Mouse (Mus musculus): ENCODE results near the gene Cenpi.
A peak's percentile ranks its signal among the peaks of the same experiment; 100 is the strongest.
"Not testable (repeated sequence)": the region's sequence is repeated elsewhere in the genome, so short reads cannot be mapped to it uniquely, and the experiment has no call there.

Cenpi gene

DNA sequence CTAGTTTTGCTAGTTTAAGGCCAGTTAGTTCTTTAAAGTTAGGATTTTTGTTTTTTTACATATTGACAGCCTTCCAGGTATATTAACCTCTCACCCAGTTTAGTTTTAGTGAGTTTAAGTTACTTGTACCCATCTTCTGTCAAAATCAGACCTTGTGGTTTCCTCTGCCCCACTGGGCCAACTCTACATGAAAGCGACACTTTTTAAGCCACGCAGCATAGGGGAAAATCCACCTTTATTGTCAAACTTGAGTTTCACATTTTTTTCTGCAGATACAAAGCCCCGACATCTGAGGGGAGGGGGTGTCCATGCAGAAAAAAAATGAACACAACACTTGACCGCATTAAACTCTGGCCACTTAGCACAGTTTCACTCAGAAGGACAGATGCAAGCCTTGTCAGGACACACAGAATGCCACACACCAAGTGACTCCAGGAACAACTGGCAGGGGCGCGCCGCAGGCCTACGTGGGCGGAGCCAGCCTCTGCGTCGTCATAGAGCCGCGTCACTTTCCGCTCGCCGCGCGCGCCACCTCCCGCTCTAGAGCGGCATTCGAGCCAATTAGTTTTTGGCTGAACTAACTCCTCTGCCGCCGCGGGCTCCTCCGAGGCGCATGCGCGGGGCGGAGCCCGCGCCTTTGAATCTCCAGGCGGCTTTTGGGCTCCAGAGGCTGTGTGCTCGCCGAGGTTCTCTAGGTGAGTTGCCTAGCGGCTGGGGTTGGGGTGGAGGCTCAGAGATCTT lies at the start of gene Cenpi:
Cenpi (plus strand) TSS at position 551 of the 741 bp plus-strand sequence.
- peak; percentile 83 to 87 for DNase-seq

DNA sequence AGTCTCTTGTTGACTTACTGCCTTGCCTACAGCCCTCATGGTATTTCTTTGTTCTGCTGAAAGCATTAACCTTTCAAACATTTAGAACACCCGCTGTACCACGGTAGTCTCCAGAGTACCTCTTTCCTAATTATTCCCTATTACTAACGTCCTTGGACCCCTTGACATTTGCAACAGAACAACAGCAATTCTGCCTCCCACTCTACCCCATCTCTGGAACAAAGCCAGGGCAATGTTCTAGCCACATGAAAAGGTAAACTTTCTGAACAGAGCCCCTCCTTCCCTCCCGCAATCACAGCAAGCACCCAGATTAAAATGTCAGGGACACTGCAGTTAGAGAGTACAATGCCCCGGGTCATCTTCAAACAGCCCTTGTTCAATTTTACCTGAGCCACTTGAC lies 46.7 kb upstream of the Cenpi start:
- DNase-seq = no peak

DNA sequence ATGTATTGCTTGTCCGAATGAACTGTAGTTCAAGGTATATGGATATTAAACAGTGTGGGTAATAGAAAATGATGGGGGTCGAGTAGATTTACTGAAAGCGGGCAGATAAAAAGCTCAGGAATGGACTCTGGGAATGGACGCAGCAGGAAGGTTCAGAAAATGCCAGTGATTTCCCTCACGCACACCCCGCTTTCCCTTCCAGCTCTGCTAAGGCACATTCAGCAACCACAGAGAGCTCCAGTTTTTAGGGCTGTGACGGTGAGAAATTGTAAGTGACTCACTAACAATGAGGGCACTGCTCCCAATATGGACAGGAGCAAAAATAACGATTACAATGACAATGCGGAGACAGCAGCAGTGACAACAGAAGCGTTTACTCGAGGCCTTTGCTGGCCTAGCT lies 45.8 kb upstream of the Cenpi start:
- DNase-seq = no peak

DNA sequence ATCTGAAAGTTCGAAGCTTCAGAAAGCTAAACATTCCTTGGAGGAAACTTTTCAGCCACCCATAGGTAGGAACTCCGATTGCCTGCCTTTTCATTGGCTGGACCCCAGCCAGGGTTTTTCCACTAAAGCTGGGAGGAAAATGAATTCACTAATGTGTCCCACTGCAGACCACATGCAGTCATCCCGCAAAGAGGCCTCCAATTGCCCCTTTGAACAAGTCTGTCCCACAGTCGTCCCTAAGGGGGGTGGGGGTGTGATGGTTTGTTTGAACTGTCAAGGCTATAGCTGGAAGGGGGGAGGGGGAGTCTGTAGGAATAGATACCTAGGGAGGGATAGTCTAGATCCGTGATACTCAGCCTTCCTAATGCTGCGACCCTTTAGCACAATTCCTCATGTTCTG lies 32.2 kb upstream of the Cenpi start:
- peak; percentile 29 to 34 for DNase-seq

DNA sequence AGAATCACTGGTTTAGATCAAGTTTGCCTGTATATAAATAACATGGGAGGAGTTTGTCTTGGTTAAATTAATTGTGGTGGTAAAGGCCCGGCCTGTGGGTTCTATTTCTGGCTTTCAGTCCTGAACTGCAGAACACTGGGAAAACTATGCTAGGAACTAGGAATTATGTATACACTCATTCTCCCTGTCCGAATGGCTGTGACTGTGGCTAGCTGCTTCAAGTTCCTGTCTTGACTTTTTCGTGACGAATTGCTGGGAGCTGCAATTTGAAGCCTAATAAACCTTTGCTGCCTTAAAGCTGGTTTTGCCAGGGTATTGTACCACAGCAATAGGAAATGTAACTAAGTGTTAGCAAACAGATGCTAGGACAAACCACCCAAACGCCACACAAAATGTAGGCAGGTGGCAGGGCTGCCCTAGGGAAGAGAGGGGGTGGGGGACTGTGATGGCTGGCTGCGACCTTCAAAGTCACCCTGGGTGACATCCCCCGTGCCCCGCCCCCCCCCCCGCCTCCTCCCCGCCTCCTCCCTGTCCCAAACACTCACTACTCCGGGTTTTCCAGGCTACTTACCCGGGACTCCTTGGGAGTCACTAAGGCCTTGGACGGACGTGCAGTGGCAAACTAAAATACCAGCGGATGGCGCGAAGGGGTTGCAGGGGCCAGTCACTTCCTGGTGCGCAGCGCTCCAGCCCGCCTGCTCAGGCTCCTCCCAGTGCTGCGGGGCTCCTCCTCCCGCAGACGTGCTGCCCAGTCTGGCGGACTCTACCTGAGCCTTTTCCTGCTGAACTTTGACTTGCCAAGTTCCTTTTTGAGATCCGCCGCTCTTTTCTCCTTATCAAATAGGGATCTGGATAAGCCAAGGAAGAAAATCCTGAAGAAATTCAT lies 31.4 kb upstream of the Cenpi start, which contains the start of gene Trmt2b:
Trmt2b (minus strand) TSS at position 710 of the 886 bp plus-strand sequence.
- peak; percentile 76 to 82 for DNase-seq

DNA sequence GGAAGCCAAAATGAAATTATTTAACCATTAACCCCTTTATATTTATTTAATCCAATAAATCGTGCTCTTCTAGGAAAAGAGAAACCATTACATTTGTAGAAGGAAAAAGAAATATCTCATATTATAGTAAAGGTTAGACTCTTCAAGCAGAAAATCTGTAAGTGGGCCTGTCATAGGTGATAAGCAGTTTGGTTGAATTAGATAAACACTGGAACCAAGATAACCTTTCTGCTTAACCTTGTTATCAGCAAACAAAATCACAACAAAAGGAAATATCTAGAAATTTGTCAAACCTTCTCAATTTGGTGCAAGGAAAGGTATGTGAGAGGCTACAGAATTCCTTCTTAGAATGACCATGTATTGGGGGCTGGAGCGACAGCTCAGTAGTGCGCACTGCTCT lies 27.4 kb upstream of the Cenpi start:
- DNase-seq = no peak

DNA sequence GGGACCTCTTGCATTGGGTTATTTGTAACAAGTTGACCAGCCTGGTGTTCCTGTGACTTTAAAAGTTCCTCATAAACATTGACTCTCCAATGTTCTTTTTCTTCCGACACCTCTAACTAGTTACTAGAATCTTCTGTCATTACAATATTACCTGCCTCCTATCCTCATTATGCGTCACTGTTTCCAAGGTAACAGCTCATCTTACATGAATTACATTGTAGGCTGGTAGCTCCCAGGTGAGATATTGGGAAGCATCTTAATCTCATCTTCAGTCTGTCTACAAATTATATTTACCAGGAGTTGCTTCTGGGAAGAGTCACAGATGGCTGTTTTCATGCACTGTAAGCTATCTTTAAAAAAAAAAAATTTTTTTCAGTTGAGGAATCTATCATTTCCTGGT lies 22.8 kb upstream of the Cenpi start:
- no peak for DNase-seq

DNA sequence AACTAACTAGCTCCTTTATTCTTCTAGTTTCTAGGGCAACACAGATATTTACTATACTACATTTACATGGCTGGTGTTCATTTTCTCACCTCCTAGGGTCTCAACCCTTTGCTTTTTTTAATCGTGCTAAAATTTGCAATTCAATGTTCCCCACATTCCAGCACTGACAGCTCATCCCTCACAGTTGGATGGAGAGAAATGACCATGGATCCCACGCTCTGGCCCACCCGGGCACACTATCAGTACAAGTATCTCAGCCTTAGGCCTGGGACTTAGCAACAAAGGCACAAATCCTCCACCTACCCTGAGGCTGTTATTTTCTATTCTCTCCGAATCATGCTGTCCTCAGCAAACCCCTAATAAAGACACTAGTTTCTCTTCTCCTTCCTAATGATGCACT lies 22.1 kb upstream of the Cenpi start:
- DNase-seq = no peak

DNA sequence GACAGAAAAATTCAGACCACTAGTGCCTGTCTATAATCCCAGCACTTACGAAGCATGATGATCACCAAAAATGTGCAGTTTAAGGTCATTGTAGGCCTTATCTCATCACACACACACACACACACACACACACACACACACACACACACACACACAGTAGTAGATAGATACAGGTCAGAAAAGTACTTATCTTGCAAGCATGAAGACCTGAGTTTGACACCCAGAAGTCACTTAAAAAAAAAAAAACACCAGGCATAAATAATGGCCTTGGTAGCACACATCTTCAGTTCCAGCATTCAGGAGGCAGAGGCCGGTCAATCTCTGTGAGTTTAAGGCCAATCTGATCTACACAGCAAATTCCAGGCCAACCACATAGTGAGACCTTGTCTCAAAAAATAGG lies 20.6 kb upstream of the Cenpi start:
- no peak for DNase-seq

DNA sequence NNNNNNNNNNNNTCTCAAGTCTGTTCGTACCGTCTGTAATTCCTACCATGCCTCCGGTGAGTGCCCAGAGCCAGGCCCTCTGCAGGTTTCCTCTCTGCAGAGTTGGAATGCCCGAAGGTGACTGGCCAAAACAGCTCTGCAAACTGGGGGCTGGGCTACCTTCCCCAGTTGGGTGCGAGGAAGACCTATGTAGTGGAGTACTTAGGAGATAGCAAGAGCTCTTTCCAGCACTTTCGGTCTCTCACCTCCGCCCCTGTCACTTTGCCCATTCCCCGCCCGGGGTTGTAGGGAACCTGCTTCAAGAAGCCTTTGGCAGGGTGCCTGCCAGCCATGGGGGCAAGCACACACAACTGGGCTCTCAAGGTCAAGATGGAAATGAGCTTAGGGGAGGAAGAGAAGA lies 11.6 kb upstream of the Cenpi start:
- peak; percentile 25 to 36 for DNase-seq

DNA sequence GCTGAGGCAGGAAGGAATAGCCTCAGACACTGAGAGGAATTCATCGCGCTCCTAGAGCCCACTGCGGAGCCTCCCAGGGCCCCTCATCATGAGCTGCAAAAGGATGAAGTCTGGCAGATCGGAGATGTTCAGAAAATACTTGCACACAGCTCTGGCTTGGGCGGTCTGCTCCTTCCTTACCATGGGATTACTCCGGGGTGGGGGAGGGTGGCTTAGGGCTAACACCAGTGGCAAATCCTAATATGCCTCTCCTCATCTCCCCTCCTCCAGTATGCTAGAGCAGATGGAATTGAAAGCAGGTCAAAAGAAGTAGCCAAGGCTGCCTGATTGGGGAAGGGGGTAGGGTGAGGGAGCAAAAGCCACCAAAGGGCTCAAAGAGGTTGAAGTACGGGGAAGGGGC lies 11.1 kb upstream of the Cenpi start:
- no peak for DNase-seq

DNA sequence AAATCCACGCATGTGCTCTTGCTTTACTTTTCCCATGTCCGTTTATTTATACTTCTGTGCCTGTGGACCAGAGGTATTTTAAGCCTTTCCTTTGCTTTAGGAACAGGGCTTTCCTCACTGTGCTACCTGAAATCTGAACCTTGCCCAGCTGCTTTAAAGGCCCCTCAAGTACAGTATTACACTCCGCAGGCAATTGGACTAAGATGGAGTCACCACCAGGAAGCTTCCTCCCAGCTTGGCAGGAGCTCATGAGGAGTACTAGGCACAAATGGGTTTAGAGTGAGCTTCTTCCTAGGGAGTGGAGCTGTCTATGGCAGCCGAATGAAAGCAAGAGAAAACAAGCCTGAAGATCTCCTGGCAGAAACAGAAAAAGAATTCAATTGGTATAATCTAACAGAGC lies 10.7 kb upstream of the Cenpi start:
- no peak for DNase-seq

DNA sequence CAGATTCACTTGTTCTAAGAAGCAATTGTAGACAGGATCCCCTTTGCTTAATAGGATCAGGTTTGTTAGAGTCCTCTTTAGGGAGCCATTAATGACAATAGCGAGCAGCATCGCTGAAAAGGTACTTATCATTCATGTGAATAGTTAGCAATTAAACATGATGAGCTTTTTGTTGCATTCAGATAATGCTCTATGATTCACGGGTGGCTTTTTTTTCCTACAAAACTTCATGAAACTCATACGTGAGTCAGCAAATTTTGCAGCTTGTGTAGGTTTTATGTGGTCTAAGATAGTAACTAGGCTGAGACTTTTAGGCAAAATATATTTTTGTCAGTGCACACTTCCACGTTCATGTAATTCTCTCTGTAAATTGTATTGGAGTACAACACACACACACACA lies 7.7 kb upstream of the Cenpi start:
- DNase-seq = no peak

DNA sequence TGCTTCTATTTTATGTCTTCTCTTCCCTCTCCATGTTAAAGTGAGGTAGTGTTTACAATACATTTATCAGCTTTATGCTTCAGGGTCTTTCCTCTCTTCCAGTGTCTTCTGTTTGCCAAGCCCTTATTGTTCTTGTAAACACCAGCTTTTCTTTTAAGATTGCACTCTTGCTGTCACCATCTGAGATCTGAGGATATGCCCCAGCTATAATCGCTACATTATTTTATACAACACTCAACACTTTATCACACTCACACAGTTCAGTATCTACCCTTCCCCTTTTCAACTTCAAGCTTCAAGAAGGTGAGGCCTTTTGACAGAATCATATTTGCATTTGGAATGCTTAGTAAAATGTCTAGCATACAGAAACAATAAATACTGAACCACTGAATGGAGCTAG lies 4.6 kb upstream of the Cenpi start:
- DNase-seq = no peak

DNA sequence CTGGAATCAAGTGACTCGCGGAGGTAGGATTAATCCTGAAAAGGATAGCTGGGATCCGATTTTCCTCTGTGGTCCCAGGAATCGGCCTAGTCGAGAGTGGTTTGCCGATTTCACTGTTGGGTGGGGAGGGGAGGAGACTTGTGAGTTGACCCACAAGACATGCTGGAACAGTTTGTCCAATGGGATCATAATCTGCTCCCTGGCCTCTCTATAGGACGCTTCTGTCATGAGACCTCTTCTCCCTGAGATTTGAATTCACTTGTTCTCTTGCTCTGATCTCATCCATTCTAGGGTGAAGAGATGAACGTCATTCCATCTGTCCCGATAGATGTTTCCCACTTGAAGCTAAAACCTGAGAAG lies 371 bp downstream of the Cenpi start:
- DNase-seq = no peak

DNA sequence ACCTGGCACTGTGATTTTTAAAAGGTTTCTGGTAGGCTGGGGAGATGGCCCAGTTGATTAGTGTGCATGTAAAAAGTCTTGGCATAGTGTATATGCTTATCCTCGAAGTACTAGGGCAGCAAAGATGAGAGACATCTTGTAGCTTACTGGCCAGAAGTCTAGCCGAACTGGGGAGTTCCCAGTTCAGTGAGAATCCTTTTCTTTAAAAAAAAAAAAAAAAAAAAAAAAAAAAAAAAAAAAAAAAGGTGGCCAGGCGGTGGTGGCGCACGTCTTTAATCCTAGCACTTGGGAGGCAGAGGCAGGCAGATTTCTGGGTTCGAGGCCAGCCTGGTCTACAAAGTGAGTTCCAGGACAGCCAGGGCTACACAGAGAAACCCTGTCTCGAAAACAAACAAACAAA lies 3.3 kb downstream of the Cenpi start:
- DNase-seq = not testable (repeated sequence)

DNA sequence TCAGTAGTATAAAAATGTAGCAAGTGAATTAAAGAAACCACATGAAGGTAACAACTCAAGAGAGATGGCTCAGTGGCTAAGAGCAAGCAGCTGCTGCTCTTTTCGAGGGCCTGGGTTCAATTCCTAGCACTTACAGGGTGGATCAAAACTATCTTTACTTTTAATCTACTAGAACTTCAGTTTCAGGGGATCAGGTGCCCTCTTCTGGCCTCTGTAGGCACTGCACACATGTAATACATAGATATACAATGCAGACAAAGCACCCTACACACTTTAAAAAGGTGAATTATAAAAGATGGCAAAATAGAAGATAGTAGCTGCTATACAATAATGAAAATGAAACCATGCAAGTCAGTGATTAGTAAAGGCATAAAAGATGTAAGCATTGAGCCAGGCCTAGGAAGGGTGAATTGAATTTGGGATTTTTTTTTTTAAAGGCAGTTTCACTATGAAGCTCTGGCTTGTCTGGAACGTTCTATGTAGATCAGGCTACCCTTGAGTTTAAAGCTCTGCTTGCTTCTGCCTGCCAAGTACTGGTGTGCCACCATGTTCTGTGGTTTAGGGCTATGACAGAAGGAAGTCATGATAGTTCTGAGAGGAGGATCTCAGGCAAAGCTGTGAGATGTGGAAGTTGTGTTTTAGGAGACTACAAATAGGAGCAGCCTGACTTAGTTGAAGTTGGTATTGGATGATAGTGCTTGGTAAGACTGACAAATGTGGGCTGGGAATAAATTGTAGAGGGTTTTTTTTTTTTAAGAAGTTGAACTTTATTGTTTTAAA lies 11.5 kb downstream of the Cenpi start:
- DNase-seq = peak in 1 of 2 experiments; percentile 47

DNA sequence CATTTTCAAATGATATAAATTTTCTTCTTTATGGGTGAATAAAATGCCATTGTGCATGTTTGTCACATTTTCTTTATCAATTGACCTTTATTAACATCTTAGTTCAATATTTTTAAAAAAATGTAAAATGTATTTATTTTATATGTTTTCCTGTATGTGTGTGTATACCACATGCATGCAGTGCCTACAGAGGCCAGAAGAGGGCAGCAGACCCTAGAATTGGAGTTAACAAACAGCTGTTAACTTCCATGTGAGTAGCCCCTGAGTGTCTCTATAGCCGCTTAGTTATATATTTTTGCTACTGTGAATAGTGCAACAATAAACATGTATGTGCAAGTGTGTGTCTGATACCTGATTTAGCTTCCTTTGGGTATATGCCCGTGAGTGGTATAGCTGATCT lies 25.4 kb downstream of the Cenpi start:
- DNase-seq = peak in 1 of 2 experiments; percentile 2

DNA sequence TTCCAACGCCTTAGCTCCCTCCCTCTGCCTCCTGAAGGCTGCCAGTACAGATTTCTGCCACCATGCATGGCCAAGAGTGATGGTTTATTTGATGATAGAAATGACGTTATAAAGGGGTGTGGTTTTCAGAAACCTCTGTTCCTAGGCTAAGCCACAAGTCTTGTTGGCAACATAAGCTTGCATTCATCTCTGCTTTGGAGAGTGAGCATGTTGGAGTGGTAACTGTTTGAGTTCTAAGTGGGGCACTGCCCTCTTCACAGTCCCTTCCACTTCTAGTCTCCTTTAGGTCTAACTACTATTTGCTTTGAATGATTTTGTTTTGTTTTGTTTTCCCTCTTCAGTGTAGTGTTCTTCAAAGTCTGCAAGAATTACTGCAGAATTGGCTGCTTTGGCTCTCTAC lies 34.9 kb downstream of the Cenpi start:
- no peak for DNase-seq

DNA sequence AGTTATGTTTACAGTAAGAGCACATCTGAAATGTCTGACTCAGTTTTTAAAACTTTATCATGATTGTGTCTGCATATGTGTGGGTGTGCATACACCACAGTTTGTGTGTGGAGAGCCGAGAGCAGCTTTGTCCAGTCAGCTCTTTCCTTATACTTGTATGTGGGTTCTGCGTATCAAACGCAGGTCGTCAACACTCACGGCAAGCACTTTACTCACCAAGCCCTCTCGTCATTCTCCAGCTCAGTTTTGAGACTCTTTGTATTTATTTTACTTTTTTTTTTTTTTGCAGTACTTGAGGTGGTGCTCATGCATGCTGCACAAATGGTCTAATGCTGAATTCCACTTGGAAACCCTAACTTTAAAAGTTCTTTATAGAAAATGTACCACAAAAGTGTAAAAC lies 42.3 kb downstream of the Cenpi start:
- no peak for DNase-seq

DNA sequence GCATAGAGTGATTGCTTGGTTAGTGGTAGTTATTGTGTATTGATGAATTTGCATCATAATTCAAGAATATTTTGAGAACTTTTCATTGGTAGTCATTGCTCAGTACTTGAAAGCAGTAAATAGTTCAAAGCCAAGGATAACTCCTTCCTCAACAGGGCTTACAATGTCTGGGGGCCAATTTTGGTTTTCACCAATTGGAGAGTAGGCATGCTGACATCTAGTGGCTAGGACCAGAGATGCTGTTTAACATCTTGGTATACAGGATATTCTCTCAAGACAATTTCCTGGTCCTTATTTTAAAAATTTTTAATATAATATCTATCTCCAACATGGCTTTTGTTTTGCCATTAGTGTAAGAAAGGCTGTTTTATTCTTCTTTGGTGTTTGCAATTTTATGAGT lies 46.0 kb downstream of the Cenpi start:
- no peak for DNase-seq

DNA sequence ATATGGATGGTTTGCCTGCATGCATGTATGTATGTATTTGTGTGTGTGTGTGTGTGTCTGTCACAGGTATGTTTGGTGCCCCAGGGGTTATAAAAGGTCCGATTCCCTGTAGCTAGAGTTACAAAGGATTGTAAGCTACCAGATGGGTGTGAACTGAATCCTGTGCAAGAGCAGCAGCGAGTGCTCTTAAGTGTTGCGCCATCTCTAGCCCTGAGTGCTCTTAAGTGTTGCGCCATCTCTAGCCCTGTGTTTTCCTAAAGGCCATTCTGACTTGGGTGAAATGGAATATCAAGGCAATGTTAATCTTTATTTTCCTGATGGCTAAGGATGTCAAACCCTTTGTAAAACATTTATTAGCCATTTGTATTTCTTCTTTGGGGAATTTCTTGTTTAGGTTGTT lies 51.5 kb downstream of the Cenpi start:
- DNase-seq = no peak

DNA sequence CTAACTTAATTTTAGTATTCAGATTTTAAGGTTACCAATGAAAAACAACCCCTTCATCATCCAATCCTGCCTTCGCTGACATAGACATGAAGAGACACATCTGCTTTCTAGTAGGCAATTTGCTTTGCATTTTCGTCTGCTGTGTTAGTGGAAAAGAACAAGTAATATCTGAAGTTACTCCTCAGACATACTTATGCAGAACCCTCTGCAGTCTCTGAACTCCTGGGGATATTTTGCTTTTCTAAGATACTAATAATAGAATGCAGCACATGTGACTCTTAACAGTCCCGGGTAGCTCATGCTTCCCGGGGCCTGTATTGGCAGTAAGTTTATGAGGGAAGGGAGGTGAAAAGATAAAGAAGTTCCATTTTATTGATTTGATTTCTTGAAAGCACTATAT lies 54.3 kb downstream of the Cenpi start:
- no peak for DNase-seq

DNA sequence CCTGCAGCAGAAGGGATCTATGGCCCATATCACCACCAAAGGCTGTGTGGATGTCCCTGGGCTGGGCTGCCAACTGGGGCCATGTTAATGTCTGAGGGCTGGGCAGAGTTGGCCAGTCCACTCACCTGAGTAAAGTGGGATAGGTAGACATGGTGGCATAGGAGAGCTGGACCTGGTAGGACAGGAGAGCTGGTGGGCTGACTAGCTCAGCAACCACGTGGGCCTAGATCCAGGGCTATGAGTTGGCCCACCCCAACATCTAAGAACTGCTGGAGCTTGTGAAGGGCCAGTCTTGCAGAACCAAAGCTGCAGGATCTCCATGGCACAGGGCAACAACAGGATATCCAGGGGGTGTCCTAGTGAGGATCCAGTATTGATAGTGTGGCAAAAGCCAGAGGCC lies 57.5 kb downstream of the Cenpi start:
- DNase-seq = no peak

Data from kidney, adult 8-10 months (tissue).